Mouse (Mus musculus): ENCODE measurements around the gene 1700016H13Rik. TPM values are rescaled to one million over a fixed set of nuclear protein-coding genes. Genes with fewer than 3 reads are reported as not detected.

1700016H13Rik gene
- total and polyA plus RNA-seq, 2 experiments from 2014 or later: 0.24 to 0.33 TPM

DNA sequence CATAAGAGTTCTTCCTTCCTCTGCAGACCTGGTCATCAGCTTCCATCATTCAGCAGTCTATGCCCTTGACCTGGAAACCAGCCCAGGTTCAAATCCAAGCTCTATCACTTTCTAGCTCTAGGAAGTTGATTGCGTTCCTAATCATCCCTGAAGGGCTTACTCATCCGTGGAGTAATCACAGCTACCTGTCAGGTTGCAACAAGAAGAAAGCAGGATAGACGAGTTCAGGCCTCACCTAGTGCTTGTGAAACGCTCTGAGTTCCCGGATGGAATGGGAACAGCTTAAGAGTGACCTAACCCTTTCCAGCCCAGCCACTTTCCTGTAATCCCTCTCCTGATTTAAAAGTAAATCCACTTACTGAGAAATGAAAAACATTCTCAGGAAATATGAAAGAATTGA lies 45.7 kb downstream of the 1700016H13Rik start:
- H3K4me2 ChIP-seq (ENCODE audit: low read depth): no peak overlapping the region
- no peak overlapping the region for H3K4me3 ChIP-seq (ENCODE audit: low read depth, low read length)
- no peaks in the 10 kb centered on the region for H3K9me3 ChIP-seq (ENCODE audit: low read length)
- H3K27me3 ChIP-seq (ENCODE audit: insufficient read depth, low read length): no peaks in the 10 kb centered on the region
- no peaks in the 10 kb centered on the region for H3K4me1 ChIP-seq (ENCODE audit: insufficient read depth)
- H3K9ac ChIP-seq: no peak overlapping the region
- no peaks in the 10 kb centered on the region for H3K36me3 ChIP-seq (ENCODE audit: insufficient read depth)
- no peak for ATAC-seq
- no peak for DNase-seq
- WGBS: 75% methylated on average over 5 of the region's 5 CpGs
- TF ChIP-seq CTCF (IDR thresholded peaks at IDR 0.05; ENCODE audit: low read depth): no peak
- no peak overlapping the region for H3K27ac ChIP-seq (ENCODE audit: low read depth, low read length)

DNA sequence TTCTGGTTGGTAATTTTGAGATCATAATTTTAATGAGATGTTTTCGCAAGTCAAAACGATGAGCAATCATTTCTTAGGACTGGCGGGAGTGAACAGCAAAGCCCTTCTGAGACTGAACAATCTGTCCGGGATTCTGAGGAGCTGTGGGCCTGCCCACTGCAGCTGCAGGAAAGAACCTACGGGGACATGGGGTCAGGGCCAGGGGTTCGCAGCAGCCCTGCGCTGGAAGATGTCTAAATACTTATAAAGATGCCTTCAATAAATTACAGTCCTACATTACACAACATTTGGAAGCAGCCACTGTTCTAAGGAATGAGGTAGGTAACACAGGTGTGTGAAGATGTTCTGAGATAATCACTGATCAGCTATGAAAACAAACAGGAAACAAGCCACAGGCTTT lies 50.1 kb downstream of the 1700016H13Rik start:
- Histone ChIP-seq H3K9ac (no peak overlapping the region), H3K27ac (ENCODE audit: low read depth, low read length) (no peak overlapping the region), H3K27me3 (ENCODE audit: insufficient read depth, low read length) (no peaks in the 10 kb centered on the region), H3K4me1 (ENCODE audit: insufficient read depth) (no peaks in the 10 kb centered on the region), H3K4me2 (ENCODE audit: low read depth) (no peak overlapping the region), H3K4me3 (ENCODE audit: low read depth, low read length) (no peak overlapping the region), H3K9me3 (ENCODE audit: low read length) (no peaks in the 10 kb centered on the region), H3K36me3 (ENCODE audit: insufficient read depth) (no peaks in the 10 kb centered on the region)
- 78% methylated on average over 7 of the region's 7 CpGs for WGBS
- DNase-seq (no peak), ATAC-seq (no peak)
- TF ChIP-seq CTCF (IDR thresholded peaks at IDR 0.05; ENCODE audit: low read depth): no peak

DNA sequence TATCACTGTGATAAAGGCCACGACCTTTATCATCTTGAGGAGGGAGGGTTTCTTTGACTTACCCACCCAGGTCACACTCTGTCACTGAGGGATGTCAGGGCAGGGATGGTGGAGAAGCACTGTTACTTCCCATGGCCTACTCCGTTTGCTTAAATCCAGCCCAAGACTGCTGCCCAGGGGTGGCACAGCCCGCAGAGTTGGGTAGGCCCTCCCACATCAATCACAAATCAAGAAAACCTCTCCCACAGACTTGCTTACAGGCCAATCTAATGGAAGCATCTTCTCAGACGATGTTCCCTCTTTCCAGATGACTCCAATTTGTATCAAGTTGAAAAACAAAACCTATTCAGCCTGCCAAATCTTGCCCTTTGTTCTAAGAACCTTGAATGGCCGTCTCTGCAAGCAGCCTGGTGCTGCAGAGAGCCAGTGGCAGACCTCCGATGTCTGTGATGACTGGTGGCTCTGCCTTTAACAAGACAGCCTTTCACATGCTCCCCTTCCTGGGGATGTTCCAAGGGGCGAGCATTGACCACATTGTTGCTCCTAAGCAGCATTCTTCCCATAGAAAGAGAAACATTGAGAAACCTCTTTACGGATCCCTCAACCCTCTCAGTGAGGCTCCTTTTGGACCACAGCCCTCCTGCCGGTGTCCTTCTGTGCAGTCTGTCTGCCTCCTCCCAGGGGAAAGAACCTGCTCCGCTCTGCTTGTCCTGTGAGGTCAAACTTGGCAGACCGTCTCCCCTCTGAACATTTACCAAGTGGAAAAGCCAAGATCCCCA lies 52.5 kb downstream of the 1700016H13Rik start:
- Histone ChIP-seq H3K9ac (no peak overlapping the region), H3K9me3 (ENCODE audit: low read length) (no peaks in the 10 kb centered on the region), H3K27me3 (ENCODE audit: insufficient read depth, low read length) (no peaks in the 10 kb centered on the region), H3K4me2 (ENCODE audit: low read depth) (no peak overlapping the region), H3K4me1 (ENCODE audit: insufficient read depth) (no peaks in the 10 kb centered on the region), H3K36me3 (ENCODE audit: insufficient read depth) (no peaks in the 10 kb centered on the region), H3K4me3 (ENCODE audit: low read depth, low read length) (no peak overlapping the region), H3K27ac (ENCODE audit: low read depth, low read length) (no peak overlapping the region)
- WGBS: 31% methylated on average over 11 of the region's 11 CpGs
- DNase-seq (no peak), ATAC-seq (peak; percentile 45)
- TF ChIP-seq CTCF (IDR thresholded peaks at IDR 0.05; ENCODE audit: low read depth): no peak

DNA sequence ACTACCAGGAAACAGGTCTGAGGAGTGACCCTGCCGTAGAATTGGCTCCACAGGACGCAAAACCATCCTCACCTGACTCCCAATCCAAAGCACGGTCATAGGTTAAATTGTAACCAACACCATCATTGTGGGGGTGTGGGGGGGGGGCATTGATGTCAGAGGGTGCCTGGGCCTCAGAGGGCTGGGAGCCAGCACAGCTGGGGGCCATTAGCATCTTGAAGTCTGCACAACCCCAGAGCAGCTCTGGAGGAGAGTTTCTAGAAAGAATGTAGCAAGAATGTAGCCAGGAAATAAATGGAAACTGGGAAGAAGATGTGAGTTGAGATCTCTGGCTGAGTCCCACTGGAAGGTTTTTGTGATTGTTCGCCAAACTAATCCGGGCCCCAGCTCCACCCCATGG lies 56.9 kb downstream of the 1700016H13Rik start:
- peaks cover 7% of the 10 kb centered on the region; the same call in 1 of the 2 replicates for H3K4me1 ChIP-seq (ENCODE audit: insufficient read depth)
- H3K27me3 ChIP-seq (ENCODE audit: insufficient read depth, low read length): no peaks in the 10 kb centered on the region
- ATAC-seq (no peak), DNase-seq (no peak)
- WGBS: 84% methylated on average over 5 of the region's 5 CpGs
- H3K27ac ChIP-seq (ENCODE audit: low read depth, low read length): no peak overlapping the region
- H3K9me3 ChIP-seq (ENCODE audit: low read length): no peaks in the 10 kb centered on the region
- no peak overlapping the region for H3K4me3 ChIP-seq (ENCODE audit: low read depth, low read length)
- TF ChIP-seq CTCF (IDR thresholded peaks at IDR 0.05; ENCODE audit: low read depth): no peak
- H3K9ac ChIP-seq: no peak overlapping the region
- H3K36me3 ChIP-seq (ENCODE audit: insufficient read depth): no peaks in the 10 kb centered on the region
- no peak overlapping the region for H3K4me2 ChIP-seq (ENCODE audit: low read depth)

DNA sequence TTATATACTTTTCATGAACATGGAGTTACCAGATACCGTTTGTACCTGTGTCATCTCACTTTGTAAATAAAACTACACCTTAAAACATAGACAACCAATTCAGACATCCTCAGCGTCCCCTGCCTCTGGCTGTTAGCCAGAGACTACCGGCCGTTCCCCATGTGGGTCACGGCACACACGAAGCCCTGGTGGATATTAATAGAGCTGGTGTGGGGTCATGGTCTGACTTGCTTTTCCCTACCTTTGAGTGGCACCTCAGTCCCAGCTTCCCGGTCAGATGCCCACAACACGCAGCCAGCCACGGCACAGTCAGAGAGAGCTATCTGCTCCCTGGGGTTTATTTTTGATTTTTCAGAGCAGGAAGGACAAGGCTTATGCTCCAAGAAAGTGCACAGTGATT lies 57.5 kb downstream of the 1700016H13Rik start:
- no peak for TF ChIP-seq CTCF (IDR thresholded peaks at IDR 0.05; ENCODE audit: low read depth)
- no peaks in the 10 kb centered on the region for H3K27me3 ChIP-seq (ENCODE audit: insufficient read depth, low read length)
- no peak overlapping the region for H3K9ac ChIP-seq
- H3K9me3 ChIP-seq (ENCODE audit: low read length): no peaks in the 10 kb centered on the region
- no peak overlapping the region for H3K27ac ChIP-seq (ENCODE audit: low read depth, low read length)
- no peak overlapping the region for H3K4me2 ChIP-seq (ENCODE audit: low read depth)
- peaks cover 7% of the 10 kb centered on the region; the same call in 1 of the 2 replicates for H3K4me1 ChIP-seq (ENCODE audit: insufficient read depth)
- ATAC-seq (no peak), DNase-seq (no peak)
- 84% methylated on average over 9 of the region's 9 CpGs for WGBS
- H3K4me3 ChIP-seq (ENCODE audit: low read depth, low read length): no peak overlapping the region
- H3K36me3 ChIP-seq (ENCODE audit: insufficient read depth): no peaks in the 10 kb centered on the region

Other genes with a start within 250 kb of the 1700016H13Rik start
- gene Ptpn13, start 230.8 kb downstream of the 1700016H13Rik start, total RNA-seq (2014; rRNA removed): 7.8 and 16.2 TPM in 2 replicates
- 1.1 and 1.8 TPM in 2 replicates for gene Ptpn13, start 230.8 kb downstream of the 1700016H13Rik start, polyA plus RNA-seq (2015; fragmentation: Nextera tagmentation; extraction: Ambion mirVana)
- 0.08 and 0.76 TPM in 2 replicates for gene Slc10a6, start 26.6 kb downstream of the 1700016H13Rik start, total RNA-seq (2014; rRNA removed)
- 0.07 and 0.09 TPM in 2 replicates for gene Slc10a6, start 26.6 kb downstream of the 1700016H13Rik start, polyA plus RNA-seq (2015; fragmentation: Nextera tagmentation; extraction: Ambion mirVana)
- gene Aff1, start 36.4 kb upstream of the 1700016H13Rik start, total RNA-seq (2014; rRNA removed): 2.4 and 4.0 TPM in 2 replicates
- 0.88 and 1.0 TPM in 2 replicates for gene Aff1, start 36.4 kb upstream of the 1700016H13Rik start, polyA plus RNA-seq (2015; fragmentation: Nextera tagmentation; extraction: Ambion mirVana)

Data from forebrain, postnatal 0 days (tissue).